Mouse (Mus musculus) ES-E14 (cell line): ENCODE data around the gene Wbp2nl. TPM values are rescaled to one million over a fixed set of nuclear protein-coding genes. Genes with fewer than 3 reads are reported as not detected.

Source experiments
- DNase-seq: peaks from one replicate; pipeline ENCODE4 v3.0.0-alpha.2; 2013; ENCODE audit warnings: low read depth, low spot score
- H3K27ac ChIP-seq: 2 replicates; pipeline ENCODE4 v1.5.1; 2012; ENCODE audit warnings: low read depth, mild to moderate bottlenecking, low read length, moderate library complexity, mixed read lengths; ENCODE audit not compliant: poor library complexity, insufficient read depth, severe bottlenecking
- H3K36me3 ChIP-seq: 2 replicates; pipeline ENCODE4 v1.6.1; 2012; ENCODE audit warnings: mild to moderate bottlenecking, low read length, moderate library complexity, mixed read lengths; ENCODE audit not compliant: control insufficient read depth, poor library complexity, insufficient read depth, severe bottlenecking
- H3K4me1 ChIP-seq, 2 experiments: fragments of 150-350 bp in 1 of 2; sonication (generic) in 1 of 2; 2 replicates each; pipeline ENCODE4 v1.6.1; 2012; ENCODE audit warnings: low read length in 2 of 2, mild to moderate bottlenecking in 1 of 2, mixed read lengths in 1 of 2; ENCODE audit not compliant: control insufficient read depth in 2 of 2, insufficient read depth in 2 of 2, poor library complexity in 1 of 2
- H3K4me3 ChIP-seq, 2 experiments: fragments of 150-350 bp in 1 of 2; sonication (generic) in 1 of 2; 2 replicates each; pipeline ENCODE4 v1.5.1; 2012; ENCODE audit warnings: low read length in 2 of 2, low read depth in 1 of 2, mild to moderate bottlenecking in 1 of 2, mixed read lengths in 1 of 2; ENCODE audit not compliant: insufficient read depth in 1 of 2, poor library complexity in 1 of 2, severe bottlenecking in 1 of 2
- H3K9ac ChIP-seq: 2 replicates; pipeline ENCODE4 v1.6.1; 2012; ENCODE audit warnings: low read depth, mild to moderate bottlenecking, low read length, mixed read lengths; ENCODE audit not compliant: poor library complexity, insufficient read depth, severe bottlenecking
- H3K9me3 ChIP-seq: fragments of 150-350 bp; sonication (generic); 2 replicates; pipeline ENCODE4 v1.6.1; 2012; ENCODE audit warnings: low read depth, mild to moderate bottlenecking, low read length; ENCODE audit not compliant: control insufficient read depth, insufficient read depth
- CHD2 ChIP-seq: IDR thresholded peaks from 2 replicates; pipeline ENCODE4 v1.6.1; 2014; ENCODE audit warnings: mild to moderate bottlenecking, low read depth, low read length, inconsistent platforms
- HCFC1 ChIP-seq: IDR thresholded peaks from 2 replicates; pipeline ENCODE4 v1.6.1; 2012; ENCODE audit warnings: low read length, inconsistent platforms, borderline replicate concordance; ENCODE audit not compliant: insufficient read depth
- MAFK ChIP-seq: IDR thresholded peaks from 2 replicates; pipeline ENCODE4 v1.6.1; 2014; ENCODE audit warnings: mild to moderate bottlenecking, low read depth, low read length, inconsistent platforms; ENCODE audit not compliant: insufficient read depth
- ZC3H11A ChIP-seq: IDR thresholded peaks from 2 replicates; pipeline ENCODE4 v1.6.1; 2012; ENCODE audit warnings: low read depth, mild to moderate bottlenecking, inconsistent platforms, low read length, borderline replicate concordance
- ZNF384 ChIP-seq: IDR thresholded peaks from 2 replicates; pipeline ENCODE4 v1.6.1; 2012; ENCODE audit warnings: low read depth, low read length, inconsistent platforms
- in situ Hi-C, 2 experiments: fragments of 600-800 bp; cut with MboI; formaldehyde crosslinking; loops; one replicate each; pipeline ENCODE4 v1.15.1; 2025; ENCODE audit warnings: low sequenced_read_pairs in 2 of 2, inconsistent platforms in 1 of 2; ENCODE audit not compliant: unreplicated experiment in 2 of 2
- total RNA-seq: library from RNA; depleted of rRNA; stranded (reverse); fragments of 300-350 nt; gene quantifications from 2 replicates; pipeline ENCODE4 v1.2.3, GENCODE M21; 2012

Wbp2nl gene
- total RNA-seq, 1 experiment = 2.1 TPM

- H3K27ac ChIP-seq = no peak overlapping the region
- in situ Hi-C loops = no loop called here
- peak overlapping the region in 1 of 2 experiments; percentile 14; a peak in 1 of 4 replicates for H3K4me3 ChIP-seq
- no peak overlapping the region for H3K9ac ChIP-seq
- DNase-seq = peak; percentile 85
- H3K9me3 ChIP-seq = no peaks in the 10 kb centered on the region
- H3K36me3 ChIP-seq = no peaks in the 10 kb centered on the region
- H3K4me1 ChIP-seq = peaks cover 5 to 23% of the 10 kb centered on the region in 2 experiments; a peak in 1 of 4 replicates
- TF ChIP-seq HCFC1 = no peak
- peak; percentile 76; the same call in 1 of the 2 replicates for TF ChIP-seq ZNF384
- peak; percentile 18; the same call in 1 of the 2 replicates for TF ChIP-seq MAFK
These were observed 39.2 kb upstream of the Wbp2nl start for GRCm38 (mm10) chr15:82259510-82259909.

GRCm38 (mm10) chr15:82266356-82266755 is 32.4 kb upstream of the Wbp2nl start:
- TF ChIP-seq CHD2 (no peak), ZC3H11A (peak; percentile 77; the same call in 1 of the 2 replicates)
- Histone ChIP-seq H3K27ac (no peak overlapping the region), H3K36me3 (no peaks in the 10 kb centered on the region), H3K4me1 (peaks cover 0 to 8% of the 10 kb centered on the region in 2 experiments; a peak in 1 of 4 replicates), H3K9ac (no peak overlapping the region), H3K9me3 (no peaks in the 10 kb centered on the region), H3K4me3 (no peak overlapping the region)
- in situ Hi-C loops = no loop called here
- DNase-seq = no peak

- no peak overlapping the region for H3K27ac ChIP-seq
- H3K36me3 ChIP-seq = no peaks in the 10 kb centered on the region
- TF ChIP-seq ZNF384 = no peak
- TF ChIP-seq CHD2 = no peak
- peaks cover 0 to 8% of the 10 kb centered on the region in 2 experiments; a peak in 1 of 4 replicates for H3K4me1 ChIP-seq
- no peaks in the 10 kb centered on the region for H3K9me3 ChIP-seq
- H3K4me3 ChIP-seq = no peak overlapping the region
- H3K9ac ChIP-seq = no peak overlapping the region
- DNase-seq = no peak
- in situ Hi-C loops = no loop called here
These were observed 30.6 kb upstream of the Wbp2nl start for GRCm38 (mm10) chr15:82268185-82268584.

GRCm38 (mm10) chr15:82268783-82269182 is 30.0 kb upstream of the Wbp2nl start:
- Histone ChIP-seq H3K27ac (no peak overlapping the region), H3K9me3 (no peaks in the 10 kb centered on the region), H3K4me1 (peaks cover 0 to 8% of the 10 kb centered on the region in 2 experiments; a peak in 1 of 4 replicates), H3K4me3 (no peak overlapping the region), H3K36me3 (no peaks in the 10 kb centered on the region), H3K9ac (no peak overlapping the region)
- no peak for DNase-seq
- in situ Hi-C loops = no loop called here
- TF ChIP-seq MAFK = no peak
- no peak for TF ChIP-seq HCFC1
- TF ChIP-seq CHD2 = no peak
- TF ChIP-seq ZC3H11A = no peak
- no peak for TF ChIP-seq ZNF384

GRCm38 (mm10) chr15:82271201-82271600 is 27.6 kb upstream of the Wbp2nl start:
- Histone ChIP-seq H3K27ac (no peak overlapping the region), H3K4me1 (peaks cover 4 to 7% of the 10 kb centered on the region in 2 experiments; a peak in 2 of 4 replicates)
- DNase-seq = peak; percentile 81

More at GRCm38 (mm10) chr15:82271201-82271600, 27.6 kb upstream of the Wbp2nl start:
- H3K4me3 ChIP-seq = no peak overlapping the region
- H3K36me3 ChIP-seq = no peaks in the 10 kb centered on the region
- no peak for TF ChIP-seq MAFK
- no peak for TF ChIP-seq ZC3H11A
- TF ChIP-seq CHD2 = no peak
- no peak for TF ChIP-seq ZNF384
- TF ChIP-seq HCFC1 = 0 out of 2 replicates have a peak, but pooled peaks have one; percentile 23
- H3K9ac ChIP-seq = no peak overlapping the region
- no peaks in the 10 kb centered on the region for H3K9me3 ChIP-seq
- in situ Hi-C loops = no loop called here
